Mouse (Mus musculus) MEL (cell line): ENCODE data around the gene Lrp3.

Experiments used
- BHLHE40 ChIP-seq: IDR thresholded peaks from 2 replicates; pipeline ENCODE4 v1.6.1; 2012; ENCODE audit warnings: low read depth, mild to moderate bottlenecking, inconsistent platforms, low read length, improper control_type of control experiment, borderline replicate concordance
- CHD2 ChIP-seq: IDR thresholded peaks from 2 replicates; pipeline ENCODE4 v1.6.1; 2011; ENCODE audit warnings: low read length, improper control_type of control experiment
- CTCF ChIP-seq, 3 experiments: IDR thresholded peaks in 2 of 3; conservative IDR thresholded peaks in 1 of 3; 2 replicates each; pipeline ENCODE4 v1.5.1; 2011 to 2012; ENCODE audit warnings: low read length in 3 of 3, low read depth in 2 of 3, mild to moderate bottlenecking in 2 of 3, improper control_type of control experiment in 1 of 3, inconsistent platforms in 1 of 3, mixed read lengths in 1 of 3, moderate library complexity in 1 of 3; ENCODE audit not compliant: control insufficient read depth in 1 of 3, insufficient read depth in 1 of 3, poor library complexity in 1 of 3, severe bottlenecking in 1 of 3
- GABPA ChIP-seq: IDR thresholded peaks from 2 replicates; pipeline ENCODE4 v1.6.1; 2012; ENCODE audit warnings: low read depth, mild to moderate bottlenecking, inconsistent platforms, low read length, improper control_type of control experiment, moderate library complexity
- GATA1 ChIP-seq: IDR thresholded peaks from 2 replicates; pipeline ENCODE4 v1.6.1; 2011; ENCODE audit warnings: low read depth, low read length, improper control_type of control experiment
- KAT2A ChIP-seq: conservative IDR thresholded peaks from 2 replicates; pipeline ENCODE4 v1.6.1; 2012; ENCODE audit warnings: low read depth, low read length, improper control_type of control experiment, inconsistent platforms
- MEF2A ChIP-seq: IDR thresholded peaks from 2 replicates; pipeline ENCODE4 v1.6.1; 2014; ENCODE audit warnings: low read depth, mild to moderate bottlenecking, inconsistent platforms, low read length, improper control_type of control experiment; ENCODE audit not compliant: poor library complexity, insufficient replicate concordance, severe bottlenecking; ENCODE audit errors: extremely low read depth
- MXI1 ChIP-seq: IDR thresholded peaks from 2 replicates; pipeline ENCODE4 v1.6.1; 2011; ENCODE audit warnings: mild to moderate bottlenecking, low read depth, low read length, improper control_type of control experiment
- POLR2A ChIP-seq, 2 experiments: IDR thresholded peaks; 2 replicates each; pipeline ENCODE4 v1.6.1; 2011 to 2012; ENCODE audit warnings: low read length in 2 of 2, mild to moderate bottlenecking in 2 of 2, control low read depth in 1 of 2, improper control_type of control experiment in 1 of 2, low read depth in 1 of 2, moderate library complexity in 1 of 2; ENCODE audit not compliant: control insufficient read depth in 1 of 2, insufficient read depth in 1 of 2, poor library complexity in 1 of 2
- TCF12 ChIP-seq: IDR thresholded peaks from 2 replicates; pipeline ENCODE4 v1.6.1; 2014; ENCODE audit warnings: low read depth, mild to moderate bottlenecking, inconsistent platforms, low read length, improper control_type of control experiment, moderate library complexity
- USF2 ChIP-seq, 2 experiments: IDR thresholded peaks; 2 replicates each; pipeline ENCODE4 v1.6.1; 2011 to 2012; ENCODE audit warnings: improper control_type of control experiment in 2 of 2, low read length in 2 of 2, borderline replicate concordance in 1 of 2, inconsistent platforms in 1 of 2, low read depth in 1 of 2, mild to moderate bottlenecking in 1 of 2; ENCODE audit not compliant: insufficient read depth in 1 of 2

GRCm38 (mm10) chr7:35232796-35233455, 17.6 kb upstream of the Lrp3 start:
- no peak for TF ChIP-seq POLR2A (IDR thresholded peaks at IDR 0.05; ENCODE audit: control insufficient read depth in 1 of 2, insufficient read depth in 1 of 2, low read depth in 1 of 2, low read length in 2 of 2, poor library complexity in 1 of 2)
- no peak for TF ChIP-seq MXI1
- no peak for TF ChIP-seq CTCF (IDR thresholded peaks at IDR 0.05 in 2 of 3, conservative IDR thresholded peaks at IDR 0.05 in 1 of 3; ENCODE audit: control insufficient read depth in 1 of 3, insufficient read depth in 1 of 3, low read depth in 2 of 3, low read length in 3 of 3, poor library complexity in 1 of 3, severe bottlenecking in 1 of 3)
- no peak for TF ChIP-seq KAT2A
- no peak for TF ChIP-seq BHLHE40
- no peak for TF ChIP-seq MEF2A
- TF ChIP-seq TCF12 = no peak
- no peak for TF ChIP-seq GATA1
- TF ChIP-seq GABPA = no peak
- TF ChIP-seq USF2 (IDR thresholded peaks at IDR 0.05; ENCODE audit: borderline replicate concordance in 1 of 2, insufficient read depth in 1 of 2, low read depth in 1 of 2, low read length in 2 of 2) = no peak
- no peak for TF ChIP-seq CHD2
